Mouse (Mus musculus) thymus, adult 18-20 months (tissue): ENCODE results near the gene Capn5.

Experiments
- DNase-seq, 2 experiments: peaks; one replicate each; pipeline ENCODE4 v3.0.0; 2022; ENCODE audit warnings: mixed read lengths in 2 of 2

Capn5 gene

DNA sequence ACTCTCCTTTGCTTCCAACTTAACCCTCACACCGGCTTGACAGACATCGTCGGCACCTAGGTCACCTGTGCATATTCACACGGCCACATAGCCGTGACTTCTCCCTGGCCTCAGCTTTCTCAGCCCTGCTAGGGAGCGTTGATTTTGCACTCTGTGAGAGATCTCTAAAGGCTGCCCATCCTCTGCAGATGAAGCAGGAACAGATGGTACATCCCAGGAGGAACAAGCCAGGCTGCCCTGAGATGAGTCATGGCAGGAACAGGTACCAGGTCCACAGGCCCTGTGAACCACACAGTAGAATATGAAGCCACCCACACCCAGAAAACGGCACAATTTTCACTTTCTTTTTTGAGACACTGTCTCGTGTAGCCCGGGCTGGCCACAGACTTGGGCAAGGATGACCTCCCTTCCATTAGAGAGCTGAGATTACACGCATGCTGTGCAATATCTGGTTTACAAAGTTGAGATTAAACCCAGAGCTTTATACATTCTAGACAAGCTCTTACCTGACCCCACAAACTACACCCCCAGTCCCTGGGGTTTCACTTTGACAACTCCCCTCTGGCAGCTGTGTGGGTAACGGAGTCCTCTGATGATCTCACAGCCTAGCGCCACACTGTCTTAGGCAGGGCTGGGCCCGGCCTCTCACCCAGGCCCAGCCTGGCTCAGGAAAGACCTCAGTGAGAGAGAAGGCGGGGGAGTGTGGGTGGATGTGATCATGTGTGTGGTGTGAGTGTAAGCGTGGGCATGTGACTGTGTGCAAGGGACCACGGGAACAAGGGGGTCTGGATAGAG, 69.2 kb downstream of the Capn5 start:
- no peak for DNase-seq

DNA sequence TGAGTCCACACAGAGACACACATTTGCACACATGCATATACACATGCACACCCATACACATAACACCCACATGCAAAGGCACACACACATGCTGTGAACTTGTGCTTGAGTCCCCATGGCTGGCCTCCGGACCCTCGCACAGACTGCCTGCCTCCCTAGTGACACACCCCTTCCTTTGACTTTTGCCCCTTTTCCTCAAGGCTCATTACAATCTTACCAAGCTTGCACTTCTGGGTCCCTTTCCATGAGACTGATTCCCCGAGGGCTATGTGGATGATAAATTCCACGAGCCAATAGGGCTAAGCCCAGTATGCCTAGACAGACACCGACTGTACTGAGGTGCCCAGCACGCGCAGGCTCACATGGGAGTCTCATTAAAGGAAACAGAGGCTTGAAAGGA, 71.8 kb downstream of the Capn5 start:
- DNase-seq: no peak

DNA sequence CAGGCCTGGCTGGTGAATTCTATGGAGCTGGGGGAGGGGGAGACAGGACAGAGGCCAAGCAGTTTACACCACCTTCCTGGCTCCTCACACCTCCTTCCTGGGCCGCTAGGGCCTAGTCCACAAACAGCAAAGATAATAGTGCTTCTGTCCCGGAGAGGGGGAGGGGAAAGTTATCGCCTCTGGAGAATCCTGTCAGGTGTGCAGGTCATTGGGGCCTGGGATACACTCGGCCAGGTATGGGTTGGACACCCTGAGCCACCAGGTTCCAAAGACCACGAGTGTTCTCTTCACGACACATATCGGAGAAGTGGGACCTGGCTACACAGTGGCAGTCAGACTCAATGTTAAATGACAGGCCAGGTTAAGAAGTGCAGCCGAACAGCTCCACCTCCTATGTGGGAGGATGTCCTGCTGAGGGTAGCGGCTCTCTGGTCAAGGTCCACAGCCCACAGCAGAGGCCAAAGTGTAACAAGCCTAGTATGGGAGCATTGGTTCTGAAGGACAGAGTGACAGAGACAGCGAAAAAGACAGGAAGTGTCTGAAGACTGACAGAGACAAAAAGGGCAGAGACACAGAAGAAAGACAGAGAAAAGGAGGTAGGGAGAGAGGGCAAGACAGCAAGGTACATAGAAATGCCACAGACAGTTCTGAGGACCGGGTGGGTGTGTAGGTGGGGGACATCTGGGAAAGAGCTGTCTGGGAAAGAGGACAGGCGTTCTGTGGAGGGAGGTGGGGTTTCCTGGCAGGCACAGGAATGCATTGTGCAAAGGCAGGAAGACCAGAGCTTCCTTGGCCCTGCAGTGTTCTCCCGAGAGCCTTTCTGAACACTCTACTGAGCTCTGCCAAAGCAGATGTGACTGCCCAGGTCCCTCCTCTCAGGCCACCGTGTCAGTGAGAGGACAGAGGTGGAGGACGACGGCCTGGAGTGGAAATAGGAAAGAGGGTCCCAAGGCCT, 73.3 kb downstream of the Capn5 start:
- DNase-seq: no peak

DNA sequence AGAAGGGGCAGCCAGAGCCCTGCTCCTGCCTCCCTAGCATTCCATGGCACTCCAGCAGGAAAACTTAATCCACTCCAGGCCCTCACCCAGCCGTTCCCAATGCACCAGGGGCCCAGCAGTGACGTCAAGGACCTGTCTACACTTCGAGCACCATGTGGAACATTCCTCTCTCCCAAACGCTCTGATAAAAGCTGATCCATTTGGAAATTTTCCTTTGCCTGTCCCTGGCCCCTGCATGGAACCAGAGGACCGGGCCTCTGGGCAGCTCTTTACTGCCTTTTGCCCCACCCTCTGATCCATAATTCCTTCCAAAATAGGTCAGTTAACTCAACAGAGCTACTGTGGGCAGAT, 74.2 kb downstream of the Capn5 start:
- DNase-seq: no peak

DNA sequence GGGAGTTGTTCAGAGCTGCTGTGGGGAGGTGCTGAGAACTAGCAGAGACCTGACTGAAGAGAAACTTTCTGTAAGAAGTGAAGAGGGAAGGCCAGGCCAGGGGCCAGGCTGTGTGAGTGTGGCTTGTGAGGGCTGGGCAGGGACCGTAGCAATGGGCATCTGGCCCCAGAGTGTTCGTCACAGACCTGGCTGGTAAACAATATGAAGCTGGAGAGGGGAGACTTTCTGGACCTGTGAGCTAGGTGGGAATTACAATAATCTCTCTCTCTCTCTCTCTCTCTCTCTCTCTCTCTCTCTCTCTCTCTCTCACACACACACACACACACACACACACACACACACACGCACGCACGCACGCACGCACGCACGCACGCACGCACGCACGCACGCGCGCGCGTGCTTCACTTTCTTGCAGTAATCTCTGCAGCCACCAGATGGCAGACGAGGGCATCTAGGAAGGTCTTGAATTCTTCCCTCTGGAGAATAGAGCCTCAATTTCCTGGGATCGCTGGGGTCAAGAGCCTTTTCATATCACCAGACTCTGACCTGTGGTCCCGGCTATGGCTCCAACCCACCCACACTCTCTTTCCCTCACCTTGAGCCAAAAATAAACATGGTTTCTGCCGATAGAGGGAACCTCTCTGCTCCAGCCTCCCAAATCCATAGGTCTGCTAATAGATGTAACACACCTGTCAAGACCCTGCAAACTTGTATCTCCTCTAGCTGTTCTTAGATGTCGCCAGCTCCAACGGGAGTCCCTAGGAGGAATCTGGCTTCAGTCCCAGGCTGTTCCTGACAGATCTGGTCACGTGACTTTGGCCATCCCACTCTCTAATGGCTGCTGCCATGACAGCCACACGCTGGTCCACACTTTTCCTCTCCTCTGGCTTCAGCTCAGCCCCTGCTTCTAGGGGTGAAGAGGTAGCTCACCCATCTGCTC, 74.8 kb downstream of the Capn5 start:
- DNase-seq: peak; percentile 30 to 53

DNA sequence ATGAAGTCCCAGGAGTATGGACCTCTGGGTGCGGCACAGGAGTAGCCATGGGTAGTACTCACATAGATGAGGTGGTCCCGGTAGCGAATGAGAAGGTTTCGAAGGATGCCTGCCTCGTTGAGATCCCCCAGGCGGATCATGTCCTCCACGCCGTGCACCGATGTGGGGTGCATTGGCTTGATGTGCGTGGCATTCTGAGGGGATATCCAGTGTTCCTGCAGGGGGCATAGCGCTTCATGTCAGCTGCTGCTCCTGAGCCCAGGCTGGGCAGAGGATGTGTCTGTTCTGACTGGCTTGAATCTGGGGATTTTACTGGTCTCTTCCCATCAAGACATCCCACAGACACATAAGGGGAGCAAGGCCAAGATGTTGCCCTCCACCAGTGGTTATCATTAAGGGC, 75.6 kb downstream of the Capn5 start:
- no peak for DNase-seq

DNA sequence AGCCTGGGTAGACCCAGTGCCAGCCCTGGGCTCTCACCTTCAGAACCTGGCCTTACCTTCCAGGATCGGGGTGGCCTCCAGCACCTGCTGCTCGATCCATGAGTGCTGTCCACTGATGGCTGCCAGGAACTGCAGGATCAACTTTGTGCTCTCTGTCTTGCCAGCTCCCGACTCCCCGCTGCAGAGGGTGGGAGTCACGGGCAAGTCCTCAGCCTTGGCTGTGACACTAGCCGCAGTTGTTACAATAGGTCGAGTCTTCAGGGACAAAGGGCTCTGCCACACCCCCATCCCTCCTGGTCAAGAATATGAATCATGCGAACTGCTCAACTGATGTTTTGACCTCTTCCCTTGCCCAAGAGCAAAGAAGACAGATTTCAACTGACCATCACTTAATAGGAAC, 80.5 kb downstream of the Capn5 start:
- no peak for DNase-seq

DNA sequence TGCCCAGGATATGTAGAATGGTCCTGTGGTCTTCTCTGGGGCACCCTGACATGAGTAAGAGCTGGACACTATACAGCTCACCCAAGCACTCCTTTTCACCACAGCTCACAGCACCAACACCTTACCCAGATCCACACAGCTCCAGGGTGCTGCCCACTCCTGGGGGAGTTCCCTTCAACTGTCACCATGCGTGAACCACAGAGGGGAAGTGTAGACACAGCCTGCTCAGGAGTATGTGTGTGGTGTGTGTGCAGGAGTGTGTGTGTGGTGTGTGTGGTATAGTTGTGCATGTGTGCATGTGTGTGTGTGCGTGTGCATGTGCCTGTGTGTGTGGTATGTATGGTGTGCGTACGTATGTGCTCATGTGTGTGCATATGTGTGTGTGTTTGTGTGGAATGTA, 82.2 kb downstream of the Capn5 start:
- DNase-seq: no peak

DNA sequence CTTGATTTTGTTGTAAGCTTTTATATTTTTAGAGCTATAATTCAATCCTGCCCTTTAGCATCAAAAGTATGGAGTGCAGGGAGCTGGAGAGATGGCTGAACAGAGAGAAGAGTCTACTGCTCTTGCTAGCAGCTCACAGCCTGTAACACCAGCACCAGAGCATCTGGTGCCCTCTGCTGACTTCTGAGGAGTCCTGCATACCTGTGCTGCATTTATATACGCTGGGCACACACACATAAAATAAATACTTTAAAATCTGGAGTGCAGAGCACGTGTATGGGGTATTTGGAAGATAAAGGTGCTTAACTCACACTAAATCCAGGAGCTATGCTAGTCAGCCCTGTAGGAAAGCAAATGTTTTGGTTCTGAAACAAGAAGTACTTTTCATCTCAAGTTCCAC, 91.7 kb downstream of the Capn5 start:
- DNase-seq: no peak

DNA sequence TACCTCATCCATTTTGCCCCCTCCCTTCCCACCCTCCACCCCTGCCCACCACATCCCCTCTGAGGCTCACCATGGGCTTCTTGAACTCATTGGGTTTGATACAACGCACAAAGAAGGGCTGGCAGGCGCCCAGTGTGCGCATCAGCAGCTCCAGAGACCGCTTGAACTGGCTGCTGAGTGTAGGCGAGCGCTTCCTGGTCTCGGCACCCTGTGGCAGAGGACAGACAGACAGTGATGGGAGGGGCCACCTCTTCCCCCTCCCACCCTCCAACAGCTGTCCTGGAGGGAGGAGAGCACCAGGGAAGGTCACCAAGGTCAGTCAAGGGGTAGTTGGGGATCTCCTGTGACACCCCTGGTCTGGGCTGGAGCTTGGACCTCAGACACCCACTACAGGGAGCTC, 92.8 kb downstream of the Capn5 start:
- DNase-seq: no peak

DNA sequence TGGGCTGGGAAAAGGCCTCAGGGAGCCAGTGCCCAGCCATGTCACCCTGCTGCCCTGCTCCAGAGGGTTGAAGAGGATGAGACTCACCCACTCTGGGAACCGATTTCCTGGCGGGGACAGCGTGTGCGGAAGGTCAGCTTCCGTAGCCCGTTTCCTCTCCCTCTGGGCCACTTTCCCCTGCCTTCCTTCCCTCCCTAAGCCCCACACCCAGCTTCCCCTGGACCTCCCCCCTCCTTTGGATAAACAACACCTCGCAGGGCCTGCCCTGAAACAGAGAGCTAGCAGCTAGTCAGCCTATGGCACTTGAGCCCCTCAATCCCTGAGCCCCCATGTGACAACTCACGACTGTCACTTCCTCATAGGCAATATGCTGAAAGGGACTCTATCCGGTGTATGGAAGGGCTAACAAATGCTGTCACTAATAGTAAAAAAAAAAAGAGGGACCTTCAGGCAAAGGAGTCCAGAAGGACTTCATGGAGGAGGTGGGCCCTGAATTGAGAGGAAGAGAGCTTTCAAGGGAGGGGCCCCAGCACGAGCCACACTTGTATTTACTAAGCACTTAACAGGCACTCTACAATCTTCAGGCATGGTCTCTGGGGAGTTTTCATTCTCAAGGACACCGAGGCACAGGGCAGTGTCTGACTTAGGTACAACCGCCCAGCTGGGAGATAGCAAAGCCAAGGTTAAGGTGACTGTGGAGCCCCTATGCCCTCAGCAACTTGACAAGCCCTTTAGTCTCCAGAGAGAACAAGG, 93.4 kb downstream of the Capn5 start:
- DNase-seq: no peak

DNA sequence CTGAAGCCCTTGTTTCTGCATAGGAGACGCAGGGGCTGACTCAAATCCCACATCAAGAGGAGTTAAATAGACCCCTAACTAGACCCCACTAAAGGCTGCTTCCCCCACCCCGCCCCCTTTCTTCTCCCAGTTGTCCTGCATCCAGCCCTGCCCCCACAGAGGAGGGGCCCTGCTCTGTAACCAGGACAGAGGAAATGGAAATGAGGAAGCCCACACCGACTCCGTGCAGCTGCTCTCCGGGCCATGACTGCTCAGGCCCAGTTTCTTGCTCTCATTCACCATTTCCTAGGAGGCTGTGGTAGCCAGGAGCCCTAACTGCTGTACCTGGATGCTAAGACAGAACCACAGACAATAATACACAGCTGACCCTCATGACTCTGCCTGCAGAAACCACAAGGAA, 95.7 kb downstream of the Capn5 start:
- DNase-seq: no peak

DNA sequence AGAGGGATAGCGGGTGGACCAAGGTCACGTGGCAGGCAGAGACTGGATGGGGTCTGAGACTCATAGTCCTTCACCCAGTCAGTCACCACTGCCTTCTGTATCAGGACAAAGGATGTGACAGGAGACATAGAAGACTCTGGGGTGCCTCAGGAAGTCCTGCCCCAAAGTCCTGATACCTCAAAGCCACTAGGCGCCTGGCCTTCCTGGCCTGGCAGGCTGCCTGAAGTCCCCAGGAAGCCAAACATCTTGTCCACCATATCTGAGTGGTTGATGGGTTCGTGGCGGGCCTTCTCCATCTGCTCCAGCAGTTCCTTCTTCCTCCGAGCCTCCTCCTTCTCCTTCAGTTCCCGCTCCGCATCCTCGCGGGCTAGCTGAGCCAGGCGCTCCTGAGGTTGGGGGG, 100.6 kb downstream of the Capn5 start:
- DNase-seq: no peak

DNA sequence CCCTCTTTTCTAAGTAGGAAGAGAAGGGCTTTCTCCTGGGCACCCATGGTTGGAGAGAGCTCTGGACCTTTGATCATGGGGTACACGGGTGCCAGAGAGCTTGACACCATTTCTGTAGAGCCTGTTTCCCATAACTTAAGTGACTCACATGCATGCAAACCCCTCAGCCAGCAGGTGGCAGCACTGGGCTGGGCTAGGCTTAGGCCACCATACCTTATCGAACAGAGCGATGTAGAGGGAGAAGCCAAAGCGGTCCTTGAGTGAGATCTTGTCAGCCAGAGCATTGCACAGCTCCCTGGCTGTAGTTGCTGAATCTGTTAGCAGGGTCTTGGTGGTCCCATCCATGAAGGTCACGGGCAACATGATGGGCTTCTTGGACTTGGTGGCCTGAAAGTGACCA, 106.5 kb downstream of the Capn5 start:
- peak; percentile 57 to 58 for DNase-seq
